Mouse (Mus musculus) C2C12 (cell line): ENCODE results near the gene Mgmt. TPM values are rescaled to one million over a fixed set of nuclear protein-coding genes. Genes with fewer than 3 reads are reported as not detected.

Experiments used
- H3K27me3 ChIP-seq: one replicate; pipeline ENCODE4 v1.6.1; 2011; ENCODE audit not compliant: control insufficient read depth, insufficient read depth, insufficient read length
- H3K36me3 ChIP-seq: one replicate; pipeline ENCODE4 v1.6.1; 2011; ENCODE audit not compliant: control insufficient read depth, insufficient read depth
- H3K4me3 ChIP-seq: one replicate; pipeline ENCODE4 v1.5.1; 2011; ENCODE audit warnings: mild to moderate bottlenecking, control low read depth; ENCODE audit not compliant: poor library complexity, insufficient read depth, severe bottlenecking
- H3K79me2 ChIP-seq: one replicate; pipeline ENCODE4 v1.6.1; 2011; ENCODE audit not compliant: control insufficient read depth, insufficient read depth
- H3K79me3 ChIP-seq: one replicate; pipeline ENCODE4 v1.6.1; 2011; ENCODE audit warnings: low read depth, control low read depth
- H3ac ChIP-seq: one replicate; pipeline ENCODE3; 2011; ENCODE audit warnings: low read depth; ENCODE audit not compliant: control insufficient read depth, insufficient read length
- CEBPB ChIP-seq: IDR thresholded peaks from one replicate; pipeline ENCODE4 v1.6.1; 2011; ENCODE audit warnings: low read depth, mild to moderate bottlenecking, control low read depth, moderate library complexity
- CTCF ChIP-seq: IDR thresholded peaks from one replicate; pipeline ENCODE4 v1.5.1; 2011; ENCODE audit not compliant: control insufficient read depth, insufficient read depth, insufficient read length
- FOSL1 ChIP-seq: IDR thresholded peaks from one replicate; pipeline ENCODE4 v1.8.0; 2011; ENCODE audit warnings: mild to moderate bottlenecking, low read length; ENCODE audit not compliant: poor library complexity, insufficient read depth, severe bottlenecking
- MAX ChIP-seq: IDR thresholded peaks from one replicate; pipeline ENCODE4 v1.6.1; 2011; ENCODE audit warnings: mild to moderate bottlenecking, control low read depth
- MYOD1 ChIP-seq: IDR thresholded peaks from one replicate; pipeline ENCODE4 v1.6.1; 2011; ENCODE audit warnings: low read depth; ENCODE audit not compliant: control insufficient read depth, insufficient read length
- MYOG ChIP-seq: IDR thresholded peaks from one replicate; pipeline ENCODE4 v1.6.1; 2011; ENCODE audit not compliant: control insufficient read depth, insufficient read length; ENCODE audit errors: extremely low read depth
- USF1 ChIP-seq: IDR thresholded peaks from one replicate; pipeline ENCODE4 v1.6.1; 2011; ENCODE audit warnings: low read depth, mild to moderate bottlenecking, control low read depth, moderate library complexity
- polyA plus RNA-seq: library from polyadenylated mRNA; unstranded; fragments of >200 nt; fragmentation: generic; extraction: Trizol; gene quantifications from one replicate; pipeline ENCODE4 v1.2.1, GENCODE M21; 2012; ENCODE audit warnings: missing spikeins

The Mgmt gene
- polyA plus RNA-seq, 1 experiment: 1.9 TPM

DNA sequence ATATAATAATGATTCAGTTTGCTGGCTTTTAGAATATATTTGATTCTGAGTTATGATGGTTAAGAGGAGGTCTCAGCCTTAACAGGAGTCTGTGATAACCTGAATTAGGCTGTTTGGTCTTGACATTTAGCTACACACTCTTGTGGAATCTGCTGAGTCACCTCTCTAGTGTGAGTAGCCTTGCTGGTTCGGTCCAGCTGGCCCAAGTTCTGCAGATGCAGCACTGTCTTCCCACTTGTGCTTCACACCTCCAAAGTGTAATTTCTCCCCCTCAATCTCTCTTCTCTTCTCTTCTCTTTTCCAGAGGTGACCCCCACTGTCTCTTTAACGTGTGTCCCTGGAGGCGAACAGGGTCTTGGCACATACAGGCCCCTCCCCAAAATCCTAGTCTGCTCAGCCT is 171.8 kb downstream of the Mgmt start:
- Histone ChIP-seq H3K4me3 (no peak overlapping the region), H3K79me3 (no peaks in the 10 kb centered on the region), H3K27me3 (no peaks in the 10 kb centered on the region), H3K36me3 (no peaks in the 10 kb centered on the region), H3K79me2 (no peaks in the 10 kb centered on the region), H3ac (no peak overlapping the region)
- TF ChIP-seq MYOD1 (no peak), CTCF (no peak), FOSL1 (no peak), CEBPB (no peak), USF1 (no peak), MYOG (no peak), MAX (no peak)

DNA sequence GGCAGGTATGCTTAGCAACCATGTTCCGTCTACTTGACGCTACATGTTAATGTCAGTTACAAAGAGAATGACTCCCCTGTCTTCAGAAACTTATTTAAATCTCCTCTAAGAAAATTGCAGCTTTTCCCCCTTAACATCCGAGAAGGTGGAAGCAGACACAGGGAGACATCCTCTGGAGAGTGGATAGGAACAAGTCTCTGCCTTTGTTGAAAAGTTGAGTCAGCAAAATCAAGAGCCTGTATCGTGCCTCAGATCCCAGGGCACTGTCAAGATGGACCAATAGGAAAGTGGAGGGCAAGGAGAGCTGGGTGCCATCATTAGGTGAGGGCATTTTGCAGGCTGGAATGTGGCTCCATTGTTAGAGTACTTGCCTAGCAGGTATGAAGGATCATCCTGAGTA is 172.6 kb downstream of the Mgmt start:
- Histone ChIP-seq H3K79me2 (no peaks in the 10 kb centered on the region), H3K4me3 (no peak overlapping the region), H3K36me3 (no peaks in the 10 kb centered on the region), H3ac (no peak overlapping the region), H3K27me3 (no peaks in the 10 kb centered on the region), H3K79me3 (no peaks in the 10 kb centered on the region)
- TF ChIP-seq MYOD1 (no peak), MAX (no peak), CEBPB (no peak), CTCF (no peak), MYOG (no peak), FOSL1 (no peak), USF1 (no peak)

DNA sequence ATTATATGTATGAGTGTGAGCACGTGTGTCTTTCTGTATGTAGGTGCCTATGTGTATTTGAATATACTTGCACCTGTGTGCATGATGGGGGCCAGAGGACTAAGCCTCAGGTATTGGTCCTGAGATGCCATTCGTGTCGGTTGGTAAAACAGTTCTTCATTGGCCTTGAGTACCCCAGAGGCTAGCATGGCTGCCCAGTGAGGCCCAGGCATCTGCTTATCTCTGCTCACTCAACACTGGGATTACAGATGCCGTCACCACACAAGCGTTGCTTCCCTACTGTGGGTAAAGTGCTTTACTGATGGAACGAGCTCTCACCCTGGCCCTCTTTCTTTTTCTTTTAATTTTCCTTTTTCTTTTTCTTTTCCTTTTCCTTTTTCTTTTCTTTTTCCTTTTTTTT is 173.3 kb downstream of the Mgmt start:
- Histone ChIP-seq H3K27me3 (no peaks in the 10 kb centered on the region), H3K79me2 (no peaks in the 10 kb centered on the region), H3K79me3 (no peaks in the 10 kb centered on the region), H3ac (no peak overlapping the region), H3K36me3 (no peaks in the 10 kb centered on the region), H3K4me3 (no peak overlapping the region)
- no peak for TF ChIP-seq MYOG
- no peak for TF ChIP-seq CEBPB
- TF ChIP-seq CTCF: no peak
- TF ChIP-seq MYOD1: no peak
- no peak for TF ChIP-seq MAX
- TF ChIP-seq FOSL1: no peak
- no peak for TF ChIP-seq USF1

DNA sequence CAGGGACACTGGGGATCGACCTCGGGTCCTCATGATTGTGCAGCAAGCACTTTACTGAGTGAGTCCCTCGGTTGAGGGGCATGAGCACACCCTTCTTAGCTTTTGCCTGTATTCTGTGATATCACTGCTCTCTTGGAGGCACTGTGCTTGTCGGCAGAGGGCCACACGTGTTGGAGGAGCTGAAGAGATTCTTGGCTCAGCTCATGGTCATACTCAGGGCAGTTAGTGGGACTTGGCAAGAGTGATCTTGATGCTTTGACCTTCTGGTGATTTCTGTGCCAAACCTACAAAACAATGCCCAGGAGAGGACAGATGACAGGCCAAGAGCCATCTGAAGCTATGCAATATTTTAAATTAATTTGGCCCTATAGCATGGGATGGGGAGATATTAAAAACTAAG is 174.4 kb downstream of the Mgmt start:
- no peaks in the 10 kb centered on the region for H3K36me3 ChIP-seq
- no peak overlapping the region for H3ac ChIP-seq
- no peaks in the 10 kb centered on the region for H3K79me2 ChIP-seq
- H3K79me3 ChIP-seq: no peaks in the 10 kb centered on the region
- no peak overlapping the region for H3K4me3 ChIP-seq
- no peak for TF ChIP-seq MAX
- TF ChIP-seq CTCF: no peak
- TF ChIP-seq FOSL1: no peak
- TF ChIP-seq MYOD1: no peak
- no peak for TF ChIP-seq MYOG
- no peak for TF ChIP-seq CEBPB
- no peak for TF ChIP-seq USF1
- no peaks in the 10 kb centered on the region for H3K27me3 ChIP-seq

DNA sequence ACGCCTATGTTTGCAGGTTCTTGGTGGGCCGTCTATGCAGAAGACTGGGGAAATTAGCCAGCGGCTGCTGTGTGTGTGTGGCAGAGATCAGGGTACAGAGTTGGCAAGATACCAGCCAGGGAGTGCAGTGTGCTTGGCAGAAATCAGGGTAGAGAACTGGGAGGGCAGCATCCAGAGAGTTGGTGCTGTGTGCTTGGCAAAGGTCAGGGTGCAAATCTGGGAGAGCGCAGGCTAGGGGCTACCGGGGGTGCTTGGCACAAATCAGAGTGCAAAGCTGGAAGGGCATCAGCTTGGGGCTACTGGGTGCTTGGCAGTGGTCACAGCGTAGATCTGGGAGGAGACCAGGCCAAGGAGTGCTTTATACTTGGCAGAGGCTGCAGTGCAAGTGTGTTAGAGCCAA is 175.4 kb downstream of the Mgmt start:
- no peaks in the 10 kb centered on the region for H3K36me3 ChIP-seq
- TF ChIP-seq CTCF (no peak), CEBPB (no peak), FOSL1 (no peak), MAX (no peak)
- no peak overlapping the region for H3K4me3 ChIP-seq
- no peaks in the 10 kb centered on the region for H3K79me2 ChIP-seq
- no peaks in the 10 kb centered on the region for H3K27me3 ChIP-seq
- H3K79me3 ChIP-seq: no peaks in the 10 kb centered on the region
- H3ac ChIP-seq: no peak overlapping the region

DNA sequence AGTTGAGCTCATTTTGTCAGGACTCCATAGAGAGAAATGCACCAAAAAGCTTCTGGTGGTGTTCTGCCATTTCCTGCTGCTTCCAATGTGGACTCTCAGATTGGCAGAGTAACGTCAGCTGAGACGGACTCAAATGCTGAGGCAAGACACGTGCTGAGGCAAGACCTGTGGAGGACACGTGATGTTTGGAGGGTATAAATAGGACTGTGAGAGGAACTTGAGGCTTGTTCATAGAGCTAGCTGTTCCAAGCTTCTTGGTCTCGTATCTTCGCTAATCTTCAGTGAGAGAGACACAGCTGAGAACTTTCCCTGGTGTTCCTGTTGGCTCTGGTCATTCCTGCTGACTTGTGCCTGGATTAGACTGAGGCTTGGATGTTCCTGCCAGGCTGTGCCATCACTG is 176.9 kb downstream of the Mgmt start:
- H3K27me3 ChIP-seq: no peaks in the 10 kb centered on the region
- no peak overlapping the region for H3K4me3 ChIP-seq
- H3K79me3 ChIP-seq: no peaks in the 10 kb centered on the region
- no peak overlapping the region for H3ac ChIP-seq
- H3K79me2 ChIP-seq: no peaks in the 10 kb centered on the region
- TF ChIP-seq MAX (no peak), FOSL1 (no peak), CTCF (no peak), USF1 (no peak), CEBPB (no peak), MYOD1 (no peak), MYOG (no peak)
- H3K36me3 ChIP-seq: no peaks in the 10 kb centered on the region
